Mouse (Mus musculus) neural tube, embryonic 14.5 days (tissue): Measurements from ENCODE around the gene Dnajc12. TPM values are rescaled to one million over a fixed set of nuclear protein-coding genes. Genes with fewer than 3 reads are reported as not detected.
"Not testable (repeated sequence)": the region's sequence is repeated elsewhere in the genome, so short reads cannot be mapped to it uniquely, and the experiment has no call there.

Source experiments
- ATAC-seq: fragments of 200-750 bp; cut with Nextera tagmentation; 2 replicates; pipeline ENCODE4 v1.8.0; 2017; ENCODE audit warnings: low read depth, mild to moderate bottlenecking, moderate TSS enrichment, moderate library complexity
- H3K27ac ChIP-seq: fragments of 300-500 bp; sonication (generic); 2 replicates; pipeline ENCODE4 v1.5.1; 2014; ENCODE audit warnings: low read depth, mild to moderate bottlenecking, control low read depth, low read length, moderate library complexity, mixed read lengths
- H3K27me3 ChIP-seq: fragments of 300-500 bp; sonication (generic); 2 replicates; pipeline ENCODE4 v1.6.1; 2014; ENCODE audit warnings: low read length; ENCODE audit not compliant: control insufficient read depth, insufficient read depth
- H3K36me3 ChIP-seq: fragments of 300-500 bp; sonication (generic); 2 replicates; pipeline ENCODE4 v1.6.1; 2014; ENCODE audit warnings: low read length, mixed read lengths; ENCODE audit not compliant: control insufficient read depth, insufficient read depth
- H3K4me1 ChIP-seq: fragments of 300-500 bp; sonication (generic); 2 replicates; pipeline ENCODE4 v1.6.1; 2014; ENCODE audit warnings: low read length; ENCODE audit not compliant: control insufficient read depth, insufficient read depth
- H3K4me2 ChIP-seq: fragments of 300-500 bp; sonication (generic); 2 replicates; pipeline ENCODE4 v1.6.1; 2014; ENCODE audit warnings: mild to moderate bottlenecking, low read depth, low read length, control low read depth
- H3K4me3 ChIP-seq: fragments of 300-500 bp; sonication (generic); 2 replicates; pipeline ENCODE4 v1.5.1; 2014; ENCODE audit warnings: low read depth, low read length, control low read depth, mixed read lengths
- H3K9ac ChIP-seq: fragments of 300-500 bp; sonication (generic); replicated peaks from 2 replicates; pipeline ENCODE4 v1.6.1; 2014; ENCODE audit warnings: low read depth, mild to moderate bottlenecking, control low read depth, low read length, mixed read lengths
- H3K9me3 ChIP-seq: fragments of 300-500 bp; sonication (generic); 2 replicates; pipeline ENCODE4 v1.6.1; 2016; ENCODE audit warnings: low read length; ENCODE audit not compliant: control insufficient read depth
- WGBS: fragments of 180-500 bp; shearing (Covaris S2); extraction: QIAGEN DNeasy Blood & Tissue Kit; methylation state at CpG from one replicate; pipeline ENCODE4 v1.1.7; 2014; 5-methylcytosine and 5-hydroxymethylcytosine counted together
- polyA plus RNA-seq: library from polyadenylated mRNA; unstranded; fragments of >200 nt; fragmentation: Nextera tagmentation; extraction: Ambion mirVana; gene quantifications from 2 replicates; pipeline ENCODE4 v1.2.1, GENCODE M21; 2014

Dnajc12 gene
- polyA plus RNA-seq, 1 experiment from 2014 or later, result 27.2 TPM

GRCm38 (mm10) chr10:63432099-63432498, 49.9 kb downstream of the Dnajc12 start:
- H3K4me3 ChIP-seq, result no peak overlapping the region
- H3K4me2 ChIP-seq, result no peak overlapping the region
- no peak overlapping the region for H3K9ac ChIP-seq
- peaks cover 2% of the 10 kb centered on the region; the same call in 1 of the 2 replicates for H3K4me1 ChIP-seq
- WGBS, result 94% methylated on average over 8 of the region's 8 CpGs
- H3K36me3 ChIP-seq, result no peaks in the 10 kb centered on the region
- H3K9me3 ChIP-seq, result no peaks in the 10 kb centered on the region
- ATAC-seq, result no peak
- H3K27ac ChIP-seq, result no peak overlapping the region
- no peaks in the 10 kb centered on the region for H3K27me3 ChIP-seq

GRCm38 (mm10) chr10:63432887-63433286, 50.6 kb downstream of the Dnajc12 start:
- Histone ChIP-seq H3K27me3 (no peaks in the 10 kb centered on the region), H3K27ac (no peak overlapping the region), H3K4me3 (no peak overlapping the region), H3K4me2 (no peak overlapping the region), H3K36me3 (no peaks in the 10 kb centered on the region), H3K9me3 (no peaks in the 10 kb centered on the region), H3K9ac (no peak overlapping the region), H3K4me1 (peaks cover 2% of the 10 kb centered on the region; the same call in 1 of the 2 replicates)
- 87% methylated on average over 2 of the region's 2 CpGs for WGBS
- no peak for ATAC-seq

DNA sequence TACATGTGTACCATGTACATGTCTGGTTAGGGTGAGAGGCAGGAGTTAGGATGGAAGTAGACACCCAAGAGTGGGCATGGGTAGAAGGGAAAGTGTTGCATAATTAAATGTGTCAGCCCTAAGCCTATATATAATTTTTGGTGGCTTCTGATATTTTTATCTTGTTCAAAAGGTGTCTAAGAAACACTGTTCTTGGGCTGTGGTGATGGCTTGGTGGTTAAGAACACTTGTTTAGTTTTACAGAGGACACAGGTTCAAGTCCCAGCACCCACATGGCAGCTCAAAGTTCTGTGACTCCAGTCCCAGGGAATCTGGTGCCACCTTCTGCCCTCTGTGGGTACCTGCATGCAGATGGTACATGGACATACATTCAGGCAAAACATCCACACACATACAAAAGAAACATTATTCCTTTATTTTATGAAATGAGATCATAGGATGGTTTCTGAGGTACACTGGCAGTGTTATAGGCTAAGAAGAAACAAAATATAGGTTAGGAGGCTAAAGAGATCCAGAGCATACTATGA, 56.6 kb downstream of the Dnajc12 start:
- Histone ChIP-seq H3K27ac (no peak overlapping the region), H3K4me2 (no peak overlapping the region), H3K27me3 (no peaks in the 10 kb centered on the region), H3K9me3 (no peaks in the 10 kb centered on the region), H3K4me1 (no peaks in the 10 kb centered on the region), H3K9ac (no peak overlapping the region), H3K36me3 (no peaks in the 10 kb centered on the region), H3K4me3 (no peak overlapping the region)
- ATAC-seq, result no peak

DNA sequence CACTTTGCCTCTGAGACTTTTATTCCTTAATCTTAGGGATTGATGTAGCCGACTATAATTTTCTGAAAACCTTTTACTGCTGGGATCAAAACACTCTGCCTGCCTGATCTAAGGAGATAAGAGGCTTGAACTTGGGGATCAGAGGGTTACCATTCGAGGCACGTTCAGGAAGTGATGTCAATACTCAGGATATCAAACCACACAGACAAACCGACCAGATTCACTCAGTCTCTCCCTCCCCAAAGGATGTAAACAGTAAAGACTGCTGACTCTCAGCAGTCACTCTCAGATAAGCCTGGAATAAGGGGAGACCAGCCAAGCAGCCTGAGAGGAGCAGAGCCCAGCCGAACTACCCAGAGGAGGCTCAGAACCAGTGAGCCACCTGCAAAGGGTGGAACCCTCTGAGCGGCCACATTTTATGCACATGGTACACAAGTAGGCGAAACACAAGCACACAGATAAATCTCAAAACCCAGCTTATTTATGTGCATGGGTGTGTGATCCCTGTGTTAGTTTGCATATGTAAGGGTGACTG, 57.5 kb downstream of the Dnajc12 start:
- WGBS, result 82% methylated on average over 7 of the region's 7 CpGs
- H3K36me3 ChIP-seq, result no peaks in the 10 kb centered on the region
- H3K9me3 ChIP-seq, result no peaks in the 10 kb centered on the region
- H3K27me3 ChIP-seq, result no peaks in the 10 kb centered on the region
- no peaks in the 10 kb centered on the region for H3K4me1 ChIP-seq
- ATAC-seq, result no peak
- H3K4me2 ChIP-seq, result no peak overlapping the region
- no peak overlapping the region for H3K4me3 ChIP-seq
- H3K9ac ChIP-seq, result no peak overlapping the region
- no peak overlapping the region for H3K27ac ChIP-seq

DNA sequence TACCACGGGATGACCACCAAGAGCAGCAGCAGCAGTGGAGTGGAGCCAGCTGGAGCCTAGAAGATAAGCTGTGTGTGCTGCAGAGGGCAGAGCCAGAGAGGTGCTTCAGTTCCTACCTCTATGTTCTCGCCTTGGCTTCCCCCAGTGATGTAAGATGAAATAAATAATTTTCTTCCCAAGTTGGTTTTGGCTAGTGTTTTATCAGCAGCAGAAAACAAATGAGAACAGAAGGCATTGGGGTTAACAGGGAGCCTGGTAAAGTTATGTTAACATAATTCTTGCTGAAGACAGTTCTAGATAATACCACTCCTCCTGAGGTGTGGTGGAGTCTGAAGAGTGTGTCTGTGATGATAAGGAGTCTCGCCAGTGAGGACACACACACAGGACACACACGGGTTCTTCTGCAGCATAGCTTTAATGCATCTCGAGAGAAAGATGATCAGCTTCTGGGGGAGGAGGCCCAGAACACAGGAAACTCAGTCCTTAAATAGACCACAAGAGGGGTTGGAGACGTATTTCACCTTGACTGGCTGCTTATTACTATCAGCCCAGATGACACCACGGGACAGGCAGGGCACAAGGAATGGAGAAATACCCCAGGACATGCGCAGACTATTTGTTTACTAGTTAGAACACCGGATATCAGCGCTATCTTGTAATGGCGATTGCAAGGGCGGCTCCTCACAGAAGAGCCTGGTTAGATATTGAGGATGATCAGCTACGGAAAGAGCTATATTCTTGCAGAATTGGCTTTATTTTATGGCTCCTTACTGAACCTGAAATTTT, 62.6 kb downstream of the Dnajc12 start:
- not testable (repeated sequence) for H3K9ac ChIP-seq, H3K4me1 ChIP-seq, ATAC-seq, H3K27ac ChIP-seq, H3K27me3 ChIP-seq, H3K4me3 ChIP-seq, H3K4me2 ChIP-seq, H3K9me3 ChIP-seq, H3K36me3 ChIP-seq
- 89% methylated on average over 13 of the region's 13 CpGs for WGBS

GRCm38 (mm10) chr10:63453926-63454325, 71.7 kb downstream of the Dnajc12 start:
- Histone ChIP-seq H3K4me1 (0 out of 2 replicates have a peak, but pooled peaks cover 3% of the 10 kb centered on the region), H3K36me3 (no peaks in the 10 kb centered on the region), H3K4me2 (no peak overlapping the region), H3K9me3 (no peaks in the 10 kb centered on the region), H3K27ac (no peak overlapping the region), H3K9ac (no peak overlapping the region), H3K27me3 (no peaks in the 10 kb centered on the region), H3K4me3 (no peak overlapping the region)
- 91% methylated on average over 4 of the region's 4 CpGs for WGBS
- ATAC-seq, result no peak

GRCm38 (mm10) chr10:63455110-63455878, 73.1 kb downstream of the Dnajc12 start:
- peak; percentile 84 for ATAC-seq
- no peaks in the 10 kb centered on the region for H3K36me3 ChIP-seq
- H3K4me1 ChIP-seq, result 0 out of 2 replicates have a peak, but pooled peaks cover 3% of the 10 kb centered on the region
- no peak overlapping the region for H3K4me3 ChIP-seq
- 21% methylated on average over 8 of the region's 8 CpGs for WGBS
- no peak overlapping the region for H3K9ac ChIP-seq
- H3K27ac ChIP-seq, result 0 out of 2 replicates have a peak overlapping the region, but pooled peaks have one; percentile 16
- no peaks in the 10 kb centered on the region for H3K27me3 ChIP-seq
- H3K9me3 ChIP-seq, result no peaks in the 10 kb centered on the region
- H3K4me2 ChIP-seq, result no peak overlapping the region

- H3K36me3 ChIP-seq, result no peaks in the 10 kb centered on the region
- H3K9ac ChIP-seq, result no peak overlapping the region
- 0 out of 2 replicates have a peak, but pooled peaks cover 3% of the 10 kb centered on the region for H3K4me1 ChIP-seq
- no peaks in the 10 kb centered on the region for H3K9me3 ChIP-seq
- no peaks in the 10 kb centered on the region for H3K27me3 ChIP-seq
- WGBS, result 66% methylated on average over 17 of the region's 17 CpGs
- H3K4me3 ChIP-seq, result peak overlapping the region; percentile 1; the same call in 1 of the 2 replicates
- ATAC-seq, result no peak
- peak overlapping the region; percentile 18; the same call in 1 of the 2 replicates for H3K4me2 ChIP-seq
- peak overlapping the region; percentile 67 for H3K27ac ChIP-seq
These were observed 75.3 kb downstream of the Dnajc12 start for GRCm38 (mm10) chr10:63457292-63458128.
